Mouse (Mus musculus) lung, postnatal 14 days (tissue): ENCODE measurements at regions not wholly inside any gene's neighbourhood (a gene's known extent, or its start where the extent isn't known, plus 50 kb on each side); places are given as distances from the start of the nearest gene placed in this dataset.

Source experiments
- DNase-seq: peaks from one replicate; pipeline ENCODE4 v3.0.0; 2021

DNA sequence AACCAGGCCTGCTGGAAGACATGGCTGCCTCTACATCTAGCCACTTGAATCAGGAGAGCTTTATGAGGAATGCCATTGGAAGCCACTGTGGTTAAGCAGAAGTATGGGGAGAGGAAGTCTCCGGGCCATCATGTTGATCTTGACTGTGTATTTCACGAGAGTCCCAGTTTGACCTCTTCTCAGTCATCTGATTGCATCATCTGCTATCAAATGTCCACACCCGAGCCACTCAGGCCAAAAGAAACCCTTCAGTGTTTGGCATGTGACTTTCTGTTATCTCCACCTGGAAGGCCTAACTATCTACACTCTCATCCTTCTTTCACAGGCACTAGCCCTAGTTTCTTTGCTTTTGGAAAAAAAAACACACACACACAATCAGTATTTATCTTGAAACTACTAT, 186.9 kb upstream of the Id2 start:
- no peak for DNase-seq

DNA sequence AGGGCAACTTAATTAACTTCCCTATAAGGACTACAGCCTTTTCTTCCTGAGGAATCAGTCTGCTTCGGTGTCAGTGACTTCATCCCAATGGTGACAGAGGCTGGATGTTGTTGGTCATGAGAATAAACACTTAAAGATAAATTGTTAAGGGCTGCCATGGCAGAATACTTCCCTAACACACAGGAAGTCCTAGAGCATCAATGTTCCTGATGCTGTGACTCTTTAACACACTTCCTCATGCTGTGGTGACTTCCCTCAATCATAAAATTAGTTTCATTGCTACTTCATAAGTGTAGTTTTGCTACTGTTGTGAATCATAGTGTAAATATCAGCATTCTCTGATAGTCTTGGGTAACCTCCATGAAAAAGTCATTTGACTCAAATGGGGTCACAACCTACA, 184.5 kb upstream of the Id2 start:
- DNase-seq, result no peak

DNA sequence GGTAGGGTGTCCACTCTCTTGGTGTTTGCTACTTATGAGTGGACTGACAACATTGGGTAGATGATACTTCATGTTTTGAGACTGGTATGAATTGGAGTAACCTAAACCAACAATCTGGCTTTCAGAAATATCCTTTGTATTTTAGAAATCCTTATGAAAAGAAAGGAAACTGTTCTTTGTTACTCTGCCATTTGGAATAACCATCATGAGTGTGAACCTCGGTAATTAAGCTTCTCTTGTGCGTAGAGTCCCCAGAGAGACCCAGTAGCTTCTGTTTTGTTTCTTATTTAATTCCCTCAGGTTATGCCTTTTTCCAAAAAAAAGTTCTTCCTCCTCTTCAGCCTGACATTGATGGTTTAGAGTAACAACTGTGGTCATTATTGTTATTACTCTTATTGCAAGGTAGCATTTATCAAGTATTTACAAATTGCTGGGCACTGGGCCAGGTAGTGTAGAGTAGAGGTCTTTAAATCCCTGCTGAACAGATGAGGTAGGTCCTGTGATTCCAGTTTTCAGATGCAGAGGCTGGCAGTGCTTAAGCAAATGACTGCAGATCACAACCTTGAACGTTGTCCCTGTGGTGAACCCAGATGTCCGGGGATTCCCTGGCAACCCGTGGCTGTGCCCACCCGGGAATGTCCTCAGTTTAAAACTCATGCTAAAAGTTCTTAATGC, 176.8 kb upstream of the Id2 start:
- DNase-seq, result no peak

DNA sequence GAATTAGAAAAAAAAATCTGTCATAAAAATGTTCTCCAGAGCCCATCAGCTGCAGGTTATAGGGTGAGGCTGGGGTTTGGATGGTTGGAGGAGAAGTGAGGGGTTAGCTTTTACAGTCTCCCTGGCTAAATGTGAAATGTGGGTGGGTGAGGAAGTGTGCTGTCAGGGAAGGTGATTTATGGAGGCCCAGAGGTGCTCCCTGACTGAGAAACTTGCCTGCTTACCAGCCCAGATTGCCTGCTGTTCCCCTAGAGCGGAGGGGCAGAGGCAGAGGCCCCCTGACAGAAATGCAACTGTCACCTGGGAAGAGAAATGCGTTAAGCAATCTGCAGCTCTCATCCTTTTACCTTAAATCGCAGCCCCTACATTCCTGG, 175.8 kb upstream of the Id2 start:
- DNase-seq, result no peak

DNA sequence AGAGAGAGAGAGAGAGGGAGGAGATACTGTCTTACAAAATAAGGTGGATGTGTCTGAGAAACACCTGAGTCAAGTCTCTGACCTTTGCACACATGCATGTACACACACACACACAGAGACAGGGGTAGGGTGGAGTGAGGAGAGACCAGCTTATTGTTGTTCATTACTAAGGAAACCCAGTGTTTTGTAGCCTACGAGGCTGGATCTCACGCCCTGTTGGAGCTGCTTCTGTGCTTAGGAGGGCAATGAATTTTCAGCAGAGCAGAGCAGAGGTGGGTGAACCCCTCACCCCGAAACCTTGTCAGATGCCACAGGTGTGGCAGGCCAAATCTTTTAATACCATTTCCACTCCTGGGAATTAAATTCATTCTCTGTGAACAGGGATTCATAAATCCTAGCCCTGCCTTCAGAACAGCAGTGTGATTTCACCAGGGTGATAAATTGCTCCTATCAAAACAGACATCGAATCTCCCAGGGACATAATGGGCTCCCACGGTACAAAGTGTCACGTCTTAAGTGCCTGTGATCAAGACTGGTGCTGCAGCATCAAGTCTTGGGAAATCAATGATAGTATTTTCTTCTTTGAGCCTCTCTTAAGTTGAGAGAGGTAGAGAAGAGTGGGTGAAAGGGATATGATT, 175.3 kb upstream of the Id2 start:
- no peak for DNase-seq

DNA sequence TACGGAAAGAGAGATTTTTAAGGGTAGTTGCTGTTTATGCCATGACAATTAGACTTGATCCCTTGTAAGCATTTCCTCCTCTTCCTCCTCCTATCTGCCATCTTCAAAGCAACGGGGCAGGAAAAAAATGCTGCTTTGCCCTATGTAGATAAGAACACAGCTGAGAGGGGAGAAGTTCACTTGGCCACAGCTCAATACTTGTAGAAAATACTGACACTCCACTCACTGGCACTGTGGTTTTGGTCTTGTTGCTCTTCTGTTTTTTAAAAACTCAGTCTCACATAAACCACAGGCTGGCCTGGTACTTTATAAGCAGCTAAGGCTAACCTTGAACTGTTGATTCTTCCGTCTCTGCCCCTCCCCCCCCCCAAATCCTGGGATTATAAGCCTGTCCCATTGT, 172.9 kb upstream of the Id2 start:
- no peak for DNase-seq

DNA sequence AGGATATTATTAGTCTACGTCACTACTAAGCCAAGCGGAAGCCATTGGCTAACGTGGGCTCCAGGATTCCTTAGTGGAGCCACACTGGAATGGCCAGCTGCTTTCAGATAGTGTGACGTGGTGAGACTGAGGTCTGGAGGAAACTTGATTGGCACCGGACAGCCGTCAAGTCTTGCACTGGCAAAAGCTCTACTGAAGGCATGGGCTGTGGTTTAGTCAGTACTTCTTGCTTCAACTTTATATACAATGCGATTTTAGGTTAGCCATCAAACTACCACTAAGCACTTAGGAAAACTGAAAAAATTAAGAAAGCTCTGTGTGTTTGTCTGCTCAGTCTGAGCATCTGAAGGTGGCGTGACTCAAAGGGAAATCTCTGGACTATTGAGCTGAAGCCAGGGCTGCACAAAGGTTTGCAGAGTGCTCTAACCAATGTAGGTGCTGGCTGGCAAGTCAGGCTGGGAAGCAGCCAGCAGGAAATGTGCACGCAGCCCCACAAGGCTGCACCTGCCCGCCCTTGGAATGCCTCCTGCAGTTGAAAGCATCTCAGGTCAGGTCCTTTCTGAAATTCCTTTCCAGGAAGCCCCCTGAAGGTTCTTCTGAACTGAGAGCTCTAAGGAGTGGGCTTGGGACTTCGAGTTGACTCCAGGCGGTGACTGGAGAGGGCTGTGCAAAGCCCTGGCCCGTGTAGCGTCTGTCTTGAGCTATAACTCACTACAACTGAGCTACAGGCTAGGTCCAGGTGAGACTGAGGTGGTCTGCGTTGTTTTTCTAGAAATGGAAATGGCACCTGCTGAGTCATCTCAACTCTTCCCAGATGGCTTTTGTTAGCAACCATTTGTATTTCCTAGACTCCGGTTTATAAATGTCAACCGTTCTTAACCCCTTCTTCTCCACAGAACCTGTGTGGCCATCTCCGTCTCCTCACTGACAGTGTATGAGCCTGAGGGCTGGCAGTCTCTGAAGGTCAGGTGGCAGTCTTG, 172.2 kb upstream of the Id2 start:
- DNase-seq, result no peak

DNA sequence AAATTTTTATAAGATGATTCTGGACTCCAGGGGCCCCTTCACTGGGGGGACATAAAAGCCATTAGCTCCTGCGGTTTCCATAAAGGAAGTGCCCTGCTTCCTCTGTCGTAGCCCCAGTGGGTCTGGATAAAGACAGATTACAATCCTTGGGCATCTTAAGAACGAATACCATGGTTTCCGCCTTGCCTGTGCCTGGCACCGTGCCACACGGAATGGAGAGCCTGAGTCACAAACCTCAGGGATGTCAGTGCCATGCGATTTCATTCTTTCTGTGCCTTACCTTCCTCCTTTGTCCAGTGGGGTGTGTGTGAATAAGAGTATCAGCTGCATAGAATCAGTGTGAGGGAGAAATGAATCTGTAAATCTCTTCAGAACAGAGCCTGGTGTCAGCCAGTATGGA, 171.4 kb upstream of the Id2 start:
- peak; percentile 41 for DNase-seq

DNA sequence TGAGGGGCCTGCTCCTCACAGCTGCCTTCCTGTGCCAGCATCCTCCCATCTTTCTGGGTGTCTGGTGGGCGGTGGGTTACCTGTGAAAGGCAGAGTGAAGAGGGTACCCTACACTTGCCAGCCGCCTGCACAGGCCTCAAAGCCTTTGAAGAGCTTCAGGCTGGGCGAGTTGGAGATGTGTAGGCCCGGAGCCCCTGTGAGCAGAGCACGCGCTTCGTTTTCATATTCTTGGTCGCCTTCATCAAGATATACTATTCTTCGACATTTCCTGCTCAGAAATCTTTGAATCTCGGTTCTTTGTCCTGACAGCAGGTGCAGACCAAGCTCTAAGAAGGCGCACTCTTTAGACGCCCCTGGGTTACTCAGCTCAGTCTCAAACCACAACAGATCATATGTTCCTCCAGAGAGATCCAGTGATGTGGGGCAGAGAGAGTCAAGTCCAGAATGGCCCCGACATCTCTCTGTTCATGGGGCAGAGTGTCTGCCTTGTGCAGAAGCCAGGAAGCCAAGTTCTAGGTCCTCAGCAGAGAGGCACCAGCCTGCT, 170.7 kb upstream of the Id2 start:
- no peak for DNase-seq

DNA sequence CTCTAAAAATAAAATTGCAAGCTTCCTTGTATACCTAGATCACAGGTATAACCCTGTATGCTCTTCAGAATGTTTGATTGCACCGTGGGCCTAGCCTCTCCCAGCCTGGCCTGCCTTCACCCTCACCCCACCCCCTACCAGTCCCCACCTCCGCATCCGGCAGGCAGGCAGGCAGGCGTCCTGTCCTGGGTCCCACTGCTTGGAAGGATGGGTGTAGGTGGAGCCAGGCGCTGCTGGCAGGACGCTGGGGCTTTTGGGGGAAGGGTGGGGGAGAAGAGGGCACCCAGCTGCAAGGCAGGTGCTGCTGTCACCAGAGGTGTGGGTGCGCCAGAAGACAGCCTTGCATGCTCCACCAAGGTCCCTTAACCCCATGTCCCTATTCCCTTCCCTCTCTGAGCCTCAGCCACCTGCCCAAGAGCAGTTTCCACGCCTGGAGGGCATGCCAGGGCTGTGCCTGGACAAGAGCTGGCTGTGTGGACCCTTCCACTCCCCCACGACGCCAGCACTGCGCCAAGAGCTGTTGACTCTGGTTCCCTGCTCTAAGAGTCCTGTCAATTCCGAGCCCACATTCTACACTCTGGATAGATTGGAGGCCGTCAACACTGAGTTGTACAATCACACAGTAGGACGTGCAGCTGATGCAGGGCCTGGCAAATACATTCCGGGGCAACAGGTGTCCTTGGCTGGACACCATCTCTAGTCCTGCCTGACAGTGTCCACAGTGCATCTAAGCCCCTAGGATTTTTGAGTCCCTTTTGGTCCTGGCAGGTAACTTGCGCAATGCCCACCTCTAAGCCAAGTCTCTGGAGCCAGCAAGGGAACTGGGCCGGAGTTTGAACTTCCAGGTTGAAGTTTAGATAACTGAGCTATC, 170.0 kb upstream of the Id2 start:
- no peak for DNase-seq

DNA sequence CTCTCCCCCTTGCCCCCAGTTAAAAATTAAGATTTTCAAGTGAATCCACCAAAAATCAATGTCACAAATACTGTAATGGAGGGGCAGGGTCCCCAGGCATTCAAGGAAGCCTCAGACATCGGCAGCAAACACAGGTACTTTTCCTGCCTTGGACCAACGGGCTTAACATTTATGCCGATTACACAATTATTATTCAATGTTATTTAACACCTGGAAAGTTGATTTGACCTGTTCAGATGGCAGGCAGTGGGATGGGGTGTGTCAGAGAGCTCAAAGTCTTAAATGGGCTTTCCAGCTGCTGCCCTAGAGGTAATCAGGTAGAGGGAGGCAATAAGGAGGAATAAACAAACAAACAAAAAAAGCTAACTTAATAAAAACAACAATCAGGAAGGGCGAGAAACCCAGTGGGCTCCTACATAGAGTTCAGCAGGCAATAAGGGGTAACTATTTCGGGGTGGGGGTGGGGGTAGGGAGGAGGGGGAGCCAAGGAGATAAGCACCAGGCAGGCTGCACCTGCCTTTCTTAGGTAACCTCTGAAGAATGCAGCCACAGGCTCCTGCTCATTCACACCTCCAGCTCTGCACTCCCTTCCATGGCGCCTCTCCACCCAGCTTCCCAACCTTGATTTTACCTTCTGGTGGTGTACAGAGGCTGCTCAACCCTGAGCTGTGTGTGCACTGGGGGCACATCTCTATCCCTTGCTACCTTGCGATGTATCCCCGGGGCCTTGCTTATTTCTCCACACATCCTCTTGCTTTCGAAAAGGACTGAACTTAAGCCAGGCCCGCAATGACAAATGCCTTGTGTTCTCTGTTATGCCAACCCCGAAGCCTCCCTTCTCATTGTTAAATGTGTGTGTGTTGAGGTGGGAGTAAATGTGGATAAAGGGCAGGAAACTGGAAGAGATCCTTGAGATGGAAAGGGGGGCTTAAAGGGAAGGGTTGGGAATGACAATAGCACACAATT, 168.9 kb upstream of the Id2 start:
- DNase-seq, result no peak

DNA sequence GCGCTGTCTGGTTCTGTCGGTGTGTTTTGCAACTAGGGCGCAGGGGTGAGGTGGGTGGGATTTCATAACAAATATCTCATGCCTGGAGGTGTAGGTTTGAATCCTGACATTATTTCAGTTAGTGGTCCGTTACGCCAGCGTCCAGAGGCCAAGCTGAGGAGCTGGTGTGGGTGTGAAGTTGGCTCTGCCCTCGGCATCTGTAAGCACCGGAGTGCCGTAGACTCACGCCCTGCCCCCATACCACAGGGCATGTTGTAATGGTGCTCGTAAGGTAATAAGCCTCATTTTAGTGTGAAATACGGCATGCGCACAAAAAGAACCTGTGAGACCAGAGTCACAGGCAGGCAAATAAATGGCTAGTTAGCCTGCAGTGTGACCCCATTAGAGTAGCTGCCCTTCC, 168.1 kb upstream of the Id2 start:
- DNase-seq, result no peak

DNA sequence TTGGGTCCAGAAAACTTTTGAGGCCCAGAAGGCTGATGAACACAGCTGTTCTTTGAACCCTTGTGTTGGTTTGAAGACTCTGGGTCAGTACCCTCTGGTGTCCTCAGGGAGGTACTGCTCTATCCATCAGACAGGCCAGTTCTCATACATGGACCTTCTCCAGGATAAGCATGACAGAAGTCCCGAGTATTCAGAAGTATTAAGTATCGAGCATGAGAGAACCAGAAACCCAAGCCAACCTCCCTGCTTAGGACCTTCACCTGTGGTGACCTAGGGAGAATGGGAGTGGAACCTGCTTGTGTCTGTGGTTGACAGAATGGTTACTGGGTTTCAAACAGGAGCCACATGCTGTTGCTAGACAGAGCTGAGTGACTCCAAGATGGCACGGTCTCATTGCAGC, 167.5 kb upstream of the Id2 start:
- no peak for DNase-seq

DNA sequence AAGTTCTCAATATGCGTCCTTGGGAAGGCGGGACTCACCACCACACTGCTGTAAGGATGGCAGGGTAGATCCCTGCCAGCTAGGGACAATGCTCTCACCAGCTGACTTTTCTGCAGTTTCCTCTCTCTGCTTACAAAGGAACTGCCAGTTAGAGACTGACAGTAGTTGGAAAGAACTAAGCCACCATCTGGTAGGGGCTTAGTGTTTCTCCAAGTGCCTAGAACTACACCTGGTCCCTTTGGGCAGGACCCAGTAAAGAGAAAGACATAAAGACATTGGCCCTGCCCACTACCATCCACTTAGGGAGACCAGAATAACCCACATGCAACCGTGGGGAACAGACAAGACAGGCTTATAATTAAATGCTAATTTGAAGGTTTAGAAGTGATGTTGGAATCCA, 165.5 kb upstream of the Id2 start:
- no peak for DNase-seq

DNA sequence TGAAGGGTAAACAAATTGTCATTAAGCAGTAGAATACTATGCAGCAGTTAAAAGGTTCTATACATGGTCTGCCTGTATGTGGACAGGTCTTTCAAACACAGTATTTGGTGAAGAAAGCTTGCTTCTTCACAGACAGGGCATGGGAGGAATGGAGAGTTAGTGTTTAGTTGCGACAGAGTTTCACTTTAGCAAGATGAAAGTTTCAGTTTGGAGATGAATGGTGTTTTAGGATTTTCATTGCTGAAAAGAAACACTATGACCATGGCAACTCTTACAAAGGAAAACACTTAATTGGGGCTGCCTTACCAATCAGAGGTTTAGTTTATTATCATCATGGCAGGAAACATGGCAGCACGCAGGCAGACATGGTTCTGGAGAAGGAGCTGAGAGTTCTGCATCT, 162.2 kb upstream of the Id2 start:
- no peak for DNase-seq

DNA sequence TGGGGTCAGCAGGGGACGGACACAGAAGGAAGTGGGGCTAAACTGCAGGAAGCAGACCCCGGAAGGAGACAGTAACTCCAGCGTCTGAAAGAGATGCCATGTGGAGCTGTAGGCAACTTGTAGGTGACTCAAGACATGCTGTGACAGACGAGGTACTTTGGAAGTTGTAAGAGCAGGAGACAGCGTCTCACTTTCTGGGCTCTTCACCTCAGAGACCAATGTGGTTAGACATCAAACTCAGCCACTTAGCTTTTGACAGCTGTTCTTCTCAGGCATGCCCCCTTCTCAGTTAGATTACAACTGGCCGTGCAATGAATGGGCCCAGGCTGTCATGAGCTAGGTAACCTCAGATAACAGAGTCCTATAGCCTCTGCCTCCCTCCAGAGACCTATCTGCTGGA, 159.3 kb upstream of the Id2 start:
- no peak for DNase-seq

DNA sequence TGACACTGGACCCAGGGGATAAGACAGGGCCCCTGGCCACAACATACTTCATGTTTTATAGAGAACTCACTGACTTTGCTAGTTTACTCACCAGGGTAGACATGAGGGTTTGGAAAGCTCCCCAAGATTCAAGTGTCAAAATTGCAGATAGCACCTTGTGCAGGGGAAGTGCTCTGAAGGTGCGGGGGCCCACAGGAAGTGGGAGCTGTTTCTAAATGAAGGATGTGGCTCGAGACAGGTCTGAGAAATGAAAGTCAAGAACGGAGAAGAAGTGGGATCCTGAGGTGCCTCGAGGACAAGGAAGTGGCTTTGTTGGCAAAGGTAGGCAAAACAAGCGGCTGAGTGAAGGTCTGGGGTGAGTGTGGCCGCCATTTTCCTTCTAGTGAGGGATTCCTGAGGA, 157.8 kb upstream of the Id2 start:
- no peak for DNase-seq

DNA sequence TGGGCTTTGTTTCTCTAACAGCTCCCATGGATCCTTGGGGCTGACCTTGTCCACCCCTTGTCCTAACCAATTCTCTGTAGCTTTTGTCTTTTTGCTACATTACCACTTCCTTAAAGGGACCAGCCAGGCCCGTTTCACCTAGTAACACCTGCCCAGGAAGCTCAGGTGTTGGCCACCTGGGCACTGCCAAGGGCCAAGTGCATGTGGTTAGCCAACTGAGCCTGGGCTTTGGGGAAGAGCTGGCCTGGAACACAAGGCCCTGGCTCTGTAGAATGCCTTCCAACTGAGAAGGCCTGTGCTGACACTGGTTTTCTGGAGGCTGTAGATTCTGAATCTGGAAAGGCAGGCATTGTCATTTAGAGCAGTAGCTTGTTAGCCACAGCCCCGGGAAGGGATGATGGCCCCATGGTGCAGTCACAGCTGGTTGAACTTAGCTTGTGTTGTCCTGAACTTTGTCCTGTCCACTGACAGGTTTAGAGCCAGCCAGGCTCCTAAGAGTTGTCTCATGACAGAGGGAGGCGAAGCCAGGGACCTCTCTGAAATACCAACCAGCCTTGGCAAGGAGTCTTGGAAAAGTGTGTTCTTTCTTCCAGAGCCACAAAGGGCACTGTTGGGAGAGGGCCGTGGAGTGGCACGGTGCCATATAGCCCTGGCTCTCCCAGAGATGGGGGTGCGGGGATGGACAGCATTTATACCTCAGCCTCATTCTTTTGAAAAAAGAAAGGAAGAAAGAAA, 156.0 kb upstream of the Id2 start:
- DNase-seq, result no peak

DNA sequence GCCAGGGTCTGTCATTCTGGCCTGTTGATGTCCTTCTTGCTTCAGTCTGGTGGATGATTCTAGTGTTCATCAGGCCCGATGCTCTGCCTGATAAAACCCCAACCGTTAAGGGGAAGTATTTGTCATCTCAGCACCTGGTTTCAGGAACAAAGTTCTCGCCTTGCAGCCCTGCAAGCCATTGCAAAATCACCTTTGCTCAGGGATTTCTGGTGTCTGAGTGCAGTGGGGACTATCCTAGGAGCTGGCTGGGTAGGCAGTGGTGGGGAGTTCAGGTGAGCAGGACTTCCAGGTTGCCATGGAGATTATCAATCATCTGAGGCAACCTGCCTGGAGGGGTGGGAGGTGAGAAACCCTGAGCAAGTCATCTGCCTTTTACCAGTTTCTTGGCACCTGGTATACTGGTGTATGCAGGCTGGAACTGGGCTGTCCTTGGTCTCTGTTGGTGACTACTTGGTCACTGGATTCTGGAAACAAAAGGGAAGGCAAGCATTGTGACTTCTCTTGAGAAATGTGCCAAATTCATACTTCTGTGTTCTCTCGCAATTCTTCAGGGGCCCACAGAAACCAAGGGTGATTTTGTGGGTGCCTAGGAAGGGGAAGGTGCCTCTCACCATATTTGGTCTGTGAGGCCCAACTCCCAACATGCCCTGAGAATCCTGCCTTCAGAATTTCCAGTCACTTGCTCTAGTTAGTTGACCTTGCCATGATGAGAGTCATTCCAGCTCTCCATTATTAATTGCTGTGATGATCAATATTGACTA, 154.7 kb upstream of the Id2 start:
- no peak for DNase-seq

DNA sequence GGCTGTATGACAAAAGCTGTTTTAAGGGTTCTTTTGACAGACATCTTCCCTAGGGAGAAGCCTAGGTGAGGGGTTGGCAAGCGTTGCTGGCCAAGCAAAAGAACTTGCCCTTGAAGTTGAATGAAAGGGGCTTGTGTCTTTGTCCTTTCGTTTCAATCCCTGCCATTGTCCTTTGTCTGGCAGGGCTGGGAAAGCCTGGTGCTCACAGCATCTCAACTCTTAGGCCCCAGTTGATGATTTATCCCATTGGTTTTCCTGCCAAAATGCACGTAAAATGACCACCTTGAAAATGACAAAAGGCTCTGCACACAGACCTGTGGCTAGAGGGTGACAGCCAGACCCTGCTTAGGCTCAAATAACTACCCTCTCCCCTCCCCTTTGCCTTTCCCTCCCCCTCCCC, 153.9 kb upstream of the Id2 start:
- no peak for DNase-seq
